Mouse (Mus musculus): Measurements from ENCODE around the gene Lcp1.

DNA sequence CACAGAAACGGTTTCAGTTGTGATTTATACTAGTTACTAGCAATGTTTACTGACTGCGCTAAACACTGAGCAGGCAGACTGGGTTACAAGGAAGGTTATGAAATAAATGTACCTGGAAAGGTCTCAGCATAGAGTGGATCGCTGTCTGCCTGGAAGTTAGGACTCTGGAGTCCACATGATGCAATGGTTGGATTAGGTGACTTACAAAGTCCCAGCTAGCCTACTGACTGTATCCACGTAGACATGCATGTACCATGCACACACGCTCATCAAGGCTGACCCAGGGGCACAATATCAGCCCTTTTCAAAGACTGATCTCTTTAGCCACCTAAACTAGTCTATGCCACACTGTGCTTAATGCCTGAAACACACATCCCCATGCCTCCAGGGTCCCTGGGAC lies 102.2 kb downstream of the Lcp1 start:
- no peak for TF ChIP-seq CTCF (conservative IDR thresholded peaks at IDR 0.05; ENCODE audit: low read length)
- TF ChIP-seq NANOG (IDR thresholded peaks at IDR 0.05; ENCODE audit: borderline replicate concordance, low read length), result no peak
- TF ChIP-seq POU5F1 (IDR thresholded peaks at IDR 0.05; ENCODE audit: borderline replicate concordance, low read length), result no peak

Data from E14TG2a.4 (cell line).